Mouse (Mus musculus) T-helper 1 cell (primary cell): ENCODE measurements around the gene Slc16a12.

Experiments
- in situ Hi-C: fragments of 300-600 bp; cut with MboI, MseI; formaldehyde crosslinking; loops from one replicate; pipeline ENCODE4 v1.15.1; 2025; ENCODE audit warnings: high pct_unique_total_duplicates

Slc16a12 gene

DNA sequence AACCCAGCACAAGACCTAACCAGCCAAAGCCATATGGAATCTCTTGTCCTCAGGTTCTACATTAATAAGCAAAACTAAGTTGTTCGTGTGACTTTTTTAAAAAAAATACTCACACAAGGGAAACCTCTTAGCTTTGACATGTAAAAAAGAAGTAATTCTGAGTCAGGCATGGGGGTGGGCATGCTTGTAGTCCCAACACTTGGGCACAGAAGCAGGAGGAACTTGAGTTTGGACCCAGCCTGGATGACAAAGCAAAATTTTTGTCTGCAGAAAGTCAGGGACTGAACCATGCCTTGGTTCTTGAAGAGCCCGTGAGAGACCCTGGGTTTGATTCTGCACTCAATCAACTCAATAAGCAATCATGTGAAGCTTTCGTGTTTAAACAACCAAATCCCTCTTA, 17.6 kb downstream of the Slc16a12 start:
- in situ Hi-C loops, result loop anchor here (10.0 kb wide), 1 partner anchor 1745 kb away; no protein-coding TSS in a partner anchor

DNA sequence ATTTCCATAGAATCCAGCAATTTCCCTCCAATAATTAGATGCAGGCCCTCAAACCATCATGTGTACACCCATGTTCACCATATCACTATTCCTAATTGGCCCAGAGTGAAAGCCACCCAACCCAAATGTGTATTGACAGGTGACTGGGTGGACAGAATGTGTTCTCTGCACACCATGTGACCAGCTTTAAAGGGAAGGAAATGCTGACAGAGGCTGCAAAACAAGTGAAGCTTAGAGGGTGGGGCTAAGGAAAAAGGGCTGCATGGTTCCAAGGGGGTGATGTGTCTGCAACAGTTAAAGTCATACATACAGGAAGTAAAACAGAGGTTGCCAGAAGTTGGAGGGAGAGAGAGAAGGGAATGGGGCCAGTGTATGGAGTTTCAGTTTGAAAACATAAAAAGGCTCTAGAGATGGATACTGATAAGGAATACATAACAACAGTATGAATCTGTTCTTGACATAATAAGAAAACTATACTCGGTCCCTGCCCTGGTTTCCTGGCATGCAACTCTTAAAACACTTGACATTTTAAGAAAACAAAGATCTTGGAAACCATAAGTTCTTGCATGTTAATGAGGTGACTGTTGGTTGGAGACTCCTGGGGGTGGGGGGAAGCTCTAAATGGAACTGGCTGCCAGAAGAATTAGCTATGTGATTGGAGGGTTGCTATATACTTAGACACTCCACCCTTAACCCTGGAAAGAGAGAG, 20.7 kb downstream of the Slc16a12 start:
- in situ Hi-C loops, result loop anchor here (10.0 kb wide), 1 partner anchor 1742 kb away; no protein-coding TSS in a partner anchor

DNA sequence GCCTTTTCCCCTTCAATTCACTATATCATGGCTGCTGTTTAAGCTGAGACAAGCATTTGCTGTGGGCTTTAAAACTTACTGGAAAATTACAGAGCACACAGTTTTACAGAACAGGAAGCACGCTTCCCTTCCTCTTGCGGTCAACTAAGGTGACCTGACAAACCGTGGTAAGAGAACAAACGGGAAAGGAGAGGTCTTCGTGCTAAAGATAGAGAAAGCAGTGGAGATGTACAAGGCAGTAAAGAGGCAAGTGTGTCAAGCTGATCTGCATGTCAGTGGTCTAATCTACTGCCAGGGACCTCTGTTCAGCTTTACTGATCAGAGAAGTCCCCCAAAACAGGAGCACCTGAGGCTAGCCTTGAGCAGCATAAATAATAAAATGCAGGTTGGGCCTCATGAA, 21.7 kb downstream of the Slc16a12 start:
- in situ Hi-C loops, result loop anchor here (10.0 kb wide), 1 partner anchor 1741 kb away; no protein-coding TSS in a partner anchor

DNA sequence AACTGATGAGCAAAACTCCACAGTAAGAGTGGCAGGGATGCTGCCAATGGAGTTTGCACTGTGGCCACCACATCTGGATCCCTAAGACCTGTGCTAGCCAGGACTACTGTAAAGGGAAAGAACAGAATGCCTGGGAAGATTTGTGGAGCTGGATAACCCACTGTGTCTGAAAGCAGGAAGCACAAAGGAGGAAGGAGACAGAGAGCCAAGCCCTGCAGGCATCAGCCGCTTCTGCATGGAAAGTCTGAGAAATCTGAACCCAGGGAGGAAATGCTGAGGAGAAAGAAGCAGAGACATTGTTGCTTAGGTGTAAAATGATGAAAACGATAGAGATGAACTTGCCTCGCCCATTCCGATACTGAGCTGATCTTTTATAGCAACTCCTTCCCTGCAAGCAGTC, 22.5 kb downstream of the Slc16a12 start:
- in situ Hi-C loops, result loop anchor here (10.0 kb wide), 1 partner anchor 1740 kb away; no protein-coding TSS in a partner anchor

DNA sequence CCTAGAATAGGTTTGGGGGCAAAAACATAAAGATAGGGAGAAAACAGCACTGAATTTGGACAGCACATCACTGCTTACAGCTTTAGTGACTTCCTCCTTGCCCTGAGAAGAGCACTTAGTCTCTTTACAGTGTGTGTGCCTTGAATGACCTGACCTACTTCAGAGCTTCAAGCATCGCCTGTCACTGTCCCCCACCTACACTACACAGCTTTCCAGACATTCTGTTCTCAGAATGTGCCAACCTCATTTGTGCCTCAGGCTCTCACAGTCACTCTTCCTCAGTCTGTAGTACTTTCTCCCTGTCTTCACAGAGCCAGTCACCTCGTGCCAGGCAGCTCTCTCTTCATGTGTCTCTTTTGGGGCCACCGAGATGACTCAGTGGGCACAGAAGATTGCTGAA, 24.5 kb downstream of the Slc16a12 start:
- in situ Hi-C loops, result loop anchor here (10.0 kb wide), 1 partner anchor 1738 kb away; no protein-coding TSS in a partner anchor

DNA sequence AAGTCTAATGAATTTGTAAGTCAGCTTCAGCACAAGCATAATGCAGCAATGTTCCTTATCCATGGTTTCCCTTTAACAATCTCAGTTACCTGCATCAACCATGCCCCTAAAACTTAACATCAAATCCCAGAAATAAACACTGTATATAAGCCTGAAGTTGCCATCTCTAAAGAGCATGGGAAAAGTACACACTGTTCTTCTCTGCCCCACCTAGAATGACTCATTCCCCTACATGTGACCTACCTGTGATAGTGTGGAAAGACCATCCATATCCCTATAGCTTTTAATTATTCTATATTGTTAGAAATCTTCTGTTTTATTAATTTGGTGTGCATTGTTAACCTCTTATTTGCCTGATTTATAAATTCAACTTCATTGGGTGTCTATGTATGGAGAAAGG, 27.0 kb downstream of the Slc16a12 start:
- in situ Hi-C loops, result loop anchor here (10.0 kb wide), 1 partner anchor 1735 kb away; no protein-coding TSS in a partner anchor

DNA sequence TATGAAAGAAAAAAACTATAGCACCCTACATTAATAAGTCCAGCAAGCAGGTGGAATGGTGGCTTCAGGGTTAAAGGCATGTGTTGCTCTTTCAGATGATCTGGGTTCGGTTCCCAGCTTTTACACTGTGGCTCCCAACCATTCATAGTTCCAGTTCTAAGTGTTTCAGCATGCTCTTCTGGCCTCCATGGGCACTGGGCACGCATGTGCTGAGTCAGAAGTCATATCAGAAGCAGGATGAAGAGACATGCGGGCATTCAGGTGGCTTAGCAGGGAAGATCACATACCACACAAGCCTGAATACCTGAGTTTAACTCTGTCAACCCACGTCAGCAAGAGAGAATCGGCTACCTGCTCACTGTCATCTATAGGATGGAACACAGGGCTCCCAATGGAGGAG, 28.1 kb downstream of the Slc16a12 start:
- in situ Hi-C loops, result no loop called here

DNA sequence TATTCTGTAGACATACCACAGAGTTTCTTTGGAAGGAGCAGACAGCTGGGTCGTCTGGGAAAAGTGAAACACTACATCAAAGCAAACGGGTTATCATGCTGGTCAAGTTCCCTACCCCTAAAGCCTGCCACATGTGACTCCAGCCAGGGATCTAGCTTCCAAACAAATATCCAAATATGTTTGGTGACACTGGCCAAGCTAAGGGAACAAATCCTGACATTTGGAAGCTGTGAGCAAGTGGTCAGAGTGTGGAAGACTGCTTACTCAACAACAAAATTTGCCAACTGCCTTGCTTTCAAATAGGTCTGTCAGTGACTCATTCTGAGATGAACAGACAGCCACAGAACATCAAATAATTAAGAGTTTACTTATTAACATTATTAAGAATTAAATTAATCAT, 28.6 kb downstream of the Slc16a12 start:
- in situ Hi-C loops, result no loop called here

DNA sequence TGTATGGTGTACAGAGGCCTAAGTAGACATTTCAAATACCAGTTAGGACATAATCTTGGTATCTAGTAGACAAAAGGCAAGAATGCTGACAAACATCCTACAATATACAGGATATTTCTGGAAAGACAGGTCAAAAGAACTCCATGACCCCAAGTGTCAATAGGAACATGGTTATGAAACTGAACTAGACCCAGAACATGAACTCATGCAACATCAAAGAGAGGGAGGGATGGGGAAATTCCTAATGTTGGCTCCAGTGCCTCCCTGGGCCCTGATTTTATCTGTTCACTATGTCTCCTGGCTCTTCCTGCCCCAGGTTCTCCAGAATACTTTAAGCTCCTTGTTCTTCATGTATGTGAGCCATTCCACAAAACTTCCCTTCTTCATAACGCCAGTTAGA, 31.2 kb downstream of the Slc16a12 start:
- in situ Hi-C loops, result no loop called here

DNA sequence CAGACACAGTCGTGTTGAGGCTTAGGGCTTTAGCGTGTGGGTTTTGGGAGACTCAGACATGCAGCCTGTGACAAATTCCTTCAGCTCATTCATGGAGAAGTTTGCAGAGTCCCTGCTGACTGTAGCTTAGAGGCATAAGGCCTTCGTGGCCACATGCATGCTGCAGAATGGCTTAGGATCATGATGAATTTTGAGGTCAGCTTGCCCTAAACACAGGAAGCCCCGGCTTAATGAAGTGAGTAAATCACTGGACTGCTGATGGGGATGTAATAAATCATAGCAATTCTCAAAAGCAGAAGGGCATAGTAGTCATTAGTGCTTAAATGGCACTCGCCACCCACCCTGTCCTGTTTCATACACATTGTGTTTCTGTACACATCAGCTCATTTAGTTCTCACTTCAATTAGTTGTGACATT, 32.8 kb downstream of the Slc16a12 start:
- in situ Hi-C loops, result no loop called here

DNA sequence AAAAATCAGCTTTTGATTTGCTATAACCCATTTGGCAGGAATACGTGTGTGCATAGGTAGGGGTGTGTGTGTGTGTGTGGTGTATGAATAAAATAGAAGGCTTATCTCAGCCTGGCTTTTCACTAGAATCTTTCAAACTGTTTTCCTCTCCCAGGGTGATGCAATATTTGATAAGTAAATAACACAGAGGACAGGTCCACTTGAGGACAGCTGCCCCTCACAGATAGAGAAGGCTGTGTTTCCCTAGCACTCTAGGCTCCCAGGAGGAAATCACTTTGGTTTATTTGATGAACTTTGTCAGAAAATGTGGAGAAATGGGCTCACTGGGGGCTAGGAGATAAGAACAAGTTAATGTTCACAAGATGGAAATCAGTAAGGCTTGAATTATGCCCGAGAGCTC, 35.0 kb downstream of the Slc16a12 start:
- in situ Hi-C loops, result no loop called here

DNA sequence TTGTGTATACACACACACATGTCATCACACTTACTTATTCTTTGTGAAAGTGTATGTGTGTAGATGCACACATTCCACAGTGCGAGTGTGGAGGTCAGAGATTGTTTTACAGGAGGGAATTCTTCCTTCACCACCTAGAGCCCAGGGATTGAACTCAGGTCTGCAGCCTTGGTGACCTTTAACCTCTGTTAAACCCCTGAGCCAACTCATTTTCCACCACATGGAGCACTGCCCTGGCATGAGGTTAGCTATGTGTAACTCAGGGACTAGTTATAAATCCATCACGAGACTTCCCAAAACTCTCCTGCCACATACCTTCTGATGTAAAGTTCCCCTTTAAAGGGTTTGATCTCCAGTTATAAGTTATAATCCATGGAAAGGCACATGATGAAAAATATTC, 38.9 kb downstream of the Slc16a12 start:
- in situ Hi-C loops, result no loop called here

DNA sequence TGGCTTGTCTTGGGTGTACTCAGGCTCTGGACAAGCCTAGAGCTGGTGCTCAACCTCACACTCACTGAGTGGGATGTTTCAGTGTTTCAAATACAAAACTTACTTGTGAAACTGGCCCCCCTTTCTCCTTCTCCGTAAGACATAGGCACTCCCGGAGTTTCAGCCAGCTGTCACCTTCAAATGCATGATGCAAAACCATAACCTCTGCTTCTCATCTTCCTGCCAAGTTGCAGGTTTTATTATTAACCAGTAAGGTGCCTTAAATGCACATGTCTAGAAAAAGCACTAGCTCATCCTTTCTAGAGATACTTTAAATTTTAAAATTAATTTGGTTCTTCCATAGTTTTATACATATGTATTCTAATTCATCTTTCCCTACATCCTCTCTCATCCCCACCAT, 39.5 kb downstream of the Slc16a12 start:
- in situ Hi-C loops, result no loop called here

DNA sequence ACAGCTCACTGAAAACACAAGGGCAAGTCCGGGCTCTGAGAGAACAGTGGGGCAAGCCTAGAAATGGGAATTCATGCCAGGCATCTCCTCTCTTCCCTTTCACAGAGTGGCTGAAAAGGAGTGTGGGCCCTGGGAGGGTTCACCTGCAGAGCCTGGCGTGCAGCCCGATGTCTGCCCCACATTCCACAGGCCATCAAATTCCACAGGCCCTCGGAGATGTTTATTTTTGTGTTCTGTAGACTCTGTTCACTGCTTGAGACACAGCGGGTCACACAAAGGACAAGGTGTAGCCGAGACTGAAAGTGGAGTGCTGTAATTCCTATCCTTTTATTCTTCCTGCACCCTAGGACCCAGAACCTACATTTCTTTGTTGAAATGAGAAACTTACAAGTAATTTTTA, 40.8 kb downstream of the Slc16a12 start:
- in situ Hi-C loops, result no loop called here

DNA sequence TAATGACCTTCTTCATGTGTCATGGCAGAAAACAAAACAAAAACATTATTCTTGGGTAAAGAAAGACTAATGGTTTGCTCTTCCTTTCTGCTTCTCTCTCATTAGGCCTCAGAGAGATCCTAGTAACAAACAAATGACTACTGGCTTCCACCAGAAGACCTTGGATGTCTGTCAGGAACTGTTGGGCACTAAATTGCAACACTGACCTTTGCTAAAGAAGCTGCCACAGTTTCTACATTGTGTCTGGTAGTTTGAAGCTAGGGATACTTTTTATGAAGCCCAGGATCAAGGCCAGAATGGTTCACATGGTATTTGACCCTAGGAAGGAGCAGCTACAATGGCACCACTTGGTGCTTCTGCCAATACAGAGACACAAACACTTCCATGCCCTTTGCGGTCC, 41.9 kb downstream of the Slc16a12 start:
- in situ Hi-C loops, result no loop called here

DNA sequence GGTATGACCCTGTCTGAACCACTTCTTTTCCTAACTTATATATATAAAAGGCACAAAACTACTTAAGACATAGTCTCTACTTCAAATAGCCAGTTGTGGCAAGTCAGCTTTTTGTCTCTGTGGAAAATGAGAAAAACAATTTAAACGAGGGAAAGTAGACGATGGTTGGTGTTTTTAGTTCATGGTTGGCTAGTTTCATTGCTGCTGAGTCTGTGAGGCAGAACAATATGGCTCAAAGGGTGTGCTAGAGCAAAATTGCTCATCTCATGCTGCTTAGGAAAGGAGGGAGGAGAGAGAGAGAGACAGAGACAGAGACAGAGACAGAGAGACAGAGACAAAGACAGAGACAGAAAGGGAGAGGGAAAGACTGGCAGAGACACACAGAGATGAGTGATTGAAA, 47.8 kb downstream of the Slc16a12 start:
- in situ Hi-C loops, result no loop called here

DNA sequence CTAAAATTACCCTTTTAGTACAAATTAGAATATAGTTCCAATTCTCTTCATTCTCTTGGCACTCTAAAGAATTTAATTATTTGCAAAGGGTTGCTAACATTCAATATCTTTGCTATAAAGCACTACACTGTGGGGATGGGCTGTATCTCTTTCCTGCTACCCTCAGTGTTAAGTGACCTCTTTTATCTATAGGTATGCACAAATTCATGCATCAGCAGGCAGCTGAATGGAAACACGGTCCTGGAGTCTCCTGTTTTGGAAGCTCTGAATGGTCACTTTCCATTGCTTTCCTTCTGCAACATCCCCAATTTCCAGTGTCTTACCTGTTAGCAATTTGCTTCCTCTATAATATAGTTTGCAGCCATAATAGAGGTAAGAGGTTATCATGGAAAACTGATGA, 48.2 kb downstream of the Slc16a12 start:
- in situ Hi-C loops, result no loop called here

DNA sequence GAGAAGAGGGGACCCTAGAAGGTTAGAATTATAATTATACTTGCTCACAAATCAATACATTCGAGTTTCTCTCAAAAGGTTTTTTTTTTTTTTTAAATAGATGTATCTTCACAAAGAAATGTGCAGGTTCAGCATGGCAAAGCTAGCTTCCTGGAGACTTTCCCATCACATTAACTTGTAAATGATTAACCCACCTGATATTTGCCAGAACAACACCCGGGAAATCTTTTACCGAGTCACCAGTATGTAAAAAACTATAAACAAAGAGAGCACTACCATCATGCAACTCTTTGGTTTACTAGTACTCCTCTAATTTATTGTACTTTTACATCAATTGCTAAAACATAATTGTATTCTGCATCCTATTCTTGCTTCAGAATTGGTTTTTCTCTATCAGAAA, 48.7 kb downstream of the Slc16a12 start:
- in situ Hi-C loops, result no loop called here

DNA sequence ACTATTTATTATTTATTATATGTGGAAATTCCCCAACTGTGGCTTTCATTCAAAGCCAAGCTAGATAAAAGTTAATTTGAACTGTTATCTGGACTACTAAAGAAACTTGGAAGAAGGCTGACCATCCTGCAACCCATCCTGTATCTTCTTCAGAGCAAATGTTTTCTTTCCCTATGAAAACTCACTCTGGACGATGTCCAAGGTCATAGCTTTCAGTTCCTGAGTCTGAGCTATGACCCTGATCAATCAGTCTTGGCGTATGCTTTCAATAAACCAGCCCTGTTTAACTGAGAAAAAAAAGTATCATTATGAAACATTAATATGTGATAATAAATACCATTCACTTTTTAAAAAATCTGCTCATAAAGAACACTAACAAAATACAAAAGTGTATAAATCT, 49.6 kb downstream of the Slc16a12 start:
- in situ Hi-C loops, result no loop called here

DNA sequence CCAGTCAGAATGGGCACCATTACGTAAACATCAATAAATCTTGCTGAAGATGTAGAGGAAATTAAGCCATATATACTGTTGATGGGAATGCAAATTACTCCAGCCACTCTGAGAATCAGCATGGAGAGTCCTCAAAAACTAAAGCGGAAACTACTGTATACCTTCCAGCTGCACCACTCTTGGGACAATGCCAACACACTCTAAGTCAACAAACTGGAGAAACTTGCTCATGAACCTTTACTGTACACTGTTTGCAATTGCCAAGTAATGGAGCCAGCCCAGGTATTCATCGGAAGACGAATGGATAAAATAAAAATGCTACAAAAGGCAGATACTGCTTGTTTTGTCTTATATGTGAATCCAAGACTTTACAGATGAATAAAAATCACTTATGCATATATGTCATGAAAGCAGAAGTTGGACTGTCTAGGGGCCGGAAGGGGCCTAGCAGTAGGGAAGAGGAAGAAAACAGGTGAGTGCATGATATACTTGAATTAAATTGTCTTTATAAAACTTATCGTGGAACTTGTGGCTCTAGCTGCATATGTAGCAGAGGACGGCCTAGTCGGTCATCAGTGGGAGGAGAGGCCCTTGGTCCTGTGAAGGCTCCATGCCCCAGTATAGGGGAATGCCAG, 50.6 kb downstream of the Slc16a12 start:
- in situ Hi-C loops, result no loop called here

DNA sequence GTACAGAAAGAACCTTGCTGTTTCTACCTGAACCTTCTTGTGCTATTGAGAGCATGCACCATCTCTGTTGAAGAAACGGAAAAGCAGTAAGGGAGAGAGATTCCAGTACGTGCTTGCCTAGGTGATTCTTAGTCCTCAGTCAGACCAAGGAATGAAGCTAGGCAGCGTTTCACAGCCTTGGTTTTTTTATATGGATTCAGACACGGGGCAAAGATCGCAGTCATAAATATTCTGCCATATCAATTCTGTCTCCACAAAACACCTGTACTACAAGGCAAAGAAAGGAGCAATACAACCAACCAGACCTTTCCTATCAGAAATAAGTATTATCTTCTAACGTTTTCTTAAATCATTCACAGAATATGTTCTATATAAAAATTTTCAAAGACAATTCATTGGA, 55.7 kb downstream of the Slc16a12 start:
- in situ Hi-C loops, result no loop called here

DNA sequence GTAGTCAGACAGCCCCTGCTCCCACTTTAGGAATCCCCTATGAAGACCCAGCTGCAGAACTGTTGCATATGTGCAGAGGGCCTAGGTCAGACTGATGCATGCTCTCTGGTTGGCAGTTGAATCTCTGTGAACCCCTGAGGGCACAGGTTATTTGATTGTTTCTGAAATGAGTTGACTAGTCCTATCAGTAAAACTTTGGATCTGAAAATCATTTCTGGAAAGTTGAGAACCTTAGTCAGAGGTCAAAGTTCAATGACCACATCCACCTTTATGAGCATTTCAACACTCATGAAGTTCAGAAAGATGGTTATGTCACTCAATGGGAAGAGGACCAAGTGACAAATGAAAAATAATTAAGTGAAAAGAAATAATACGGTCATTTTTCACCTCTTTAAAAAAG, 61.6 kb downstream of the Slc16a12 start:
- in situ Hi-C loops, result loop anchor here (10.0 kb wide), 1 partner anchor 199 kb away; no protein-coding TSS in a partner anchor

DNA sequence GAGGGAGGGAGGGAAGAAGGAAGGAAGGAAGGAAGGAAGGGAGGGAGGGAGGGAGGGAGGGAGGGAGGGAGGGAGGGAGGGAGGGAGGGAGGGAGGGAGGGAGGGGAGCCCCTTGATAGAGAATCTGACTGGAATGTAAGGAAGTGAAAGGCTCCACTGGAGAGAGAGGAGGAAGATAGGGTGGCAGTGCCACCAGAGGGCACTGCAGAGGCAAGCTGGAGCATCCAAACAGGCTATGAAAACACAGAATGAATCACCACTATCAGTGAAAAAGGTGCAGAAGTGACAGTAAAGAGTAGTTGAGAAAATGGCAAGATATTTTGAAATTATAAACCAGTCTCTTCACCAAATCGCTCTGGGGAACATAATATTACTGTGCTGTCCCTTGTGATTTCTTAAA, 62.2 kb downstream of the Slc16a12 start:
- in situ Hi-C loops, result loop anchor here (5.0 to 10.0 kb wide), 2 partner anchors 72 to 200 kb away; no protein-coding TSS in a partner anchor
